Mouse (Mus musculus) liver, postnatal 0 days (tissue): ENCODE measurements around the gene Rem1. TPM values are rescaled to one million over a fixed set of nuclear protein-coding genes. Genes with fewer than 3 reads are reported as not detected.

Experiments used
- ATAC-seq: fragments of 200-750 bp; cut with Nextera tagmentation; 2 replicates; pipeline ENCODE4 v1.8.0; 2017; ENCODE audit warnings: mild to moderate bottlenecking, moderate library complexity
- DNase-seq: peaks from one replicate; pipeline ENCODE4 v3.0.0-alpha.2; 2016
- H3K27ac ChIP-seq: fragments of 300-500 bp; sonication (generic); 2 replicates; pipeline ENCODE4 v1.5.1; 2014; ENCODE audit warnings: antibody characterized with exemption, moderate library complexity, mild to moderate bottlenecking, low read depth
- H3K27me3 ChIP-seq: fragments of 300-500 bp; sonication (generic); 2 replicates; pipeline ENCODE4 v1.6.1; 2014; ENCODE audit warnings: low read length, control low read depth, mixed read lengths; ENCODE audit not compliant: insufficient read depth
- H3K36me3 ChIP-seq: fragments of 300-500 bp; sonication (generic); replicated peaks from 2 replicates; pipeline ENCODE4 v1.6.1; 2014; ENCODE audit warnings: mild to moderate bottlenecking, control low read depth, low read length, moderate library complexity, mixed read lengths; ENCODE audit not compliant: insufficient read depth
- H3K4me1 ChIP-seq: fragments of 300-500 bp; sonication (generic); 2 replicates; pipeline ENCODE4 v1.6.1; 2014; ENCODE audit warnings: antibody characterized with exemption, mild to moderate bottlenecking, control low read depth; ENCODE audit not compliant: insufficient read depth
- H3K4me2 ChIP-seq: fragments of 300-500 bp; sonication (generic); 2 replicates; pipeline ENCODE4 v1.6.1; 2014; ENCODE audit warnings: low read depth, mild to moderate bottlenecking, low read length, moderate library complexity, mixed read lengths
- H3K4me3 ChIP-seq: fragments of 300-500 bp; sonication (generic); 2 replicates; pipeline ENCODE4 v1.5.1; 2014; ENCODE audit warnings: low read depth, low read length
- H3K9ac ChIP-seq: fragments of 300-500 bp; sonication (generic); replicated peaks from 2 replicates; pipeline ENCODE4 v1.6.1; 2014; ENCODE audit warnings: mild to moderate bottlenecking, moderate library complexity
- H3K9me3 ChIP-seq: fragments of 300-500 bp; sonication (generic); 2 replicates; pipeline ENCODE4 v1.6.1; 2016; ENCODE audit warnings: mild to moderate bottlenecking, control low read depth, low read length, mixed read lengths
- CTCF ChIP-seq: sonication (generic); IDR thresholded peaks from 2 replicates; pipeline ENCODE4 v1.5.1; 2016; ENCODE audit warnings: antibody characterized with exemption, low read depth
- EP300 ChIP-seq: IDR thresholded peaks from 2 replicates; pipeline ENCODE4 v1.6.1; 2016; ENCODE audit warnings: antibody characterized with exemption, low read depth, mild to moderate bottlenecking
- WGBS: fragments of 180-500 bp; shearing (Covaris S2); extraction: QIAGEN DNeasy Blood & Tissue Kit; methylation state at CpG from one replicate; pipeline ENCODE4 v1.1.7; 2014; ENCODE audit not compliant: insufficient replicate concordance; 5-methylcytosine and 5-hydroxymethylcytosine counted together
- polyA plus RNA-seq: library from polyadenylated mRNA; unstranded; fragments of >200 nt; fragmentation: Nextera tagmentation; extraction: Ambion mirVana; gene quantifications from 2 replicates; pipeline ENCODE4 v1.2.1, GENCODE M21; 2015

Gene Rem1
- 0.81 and 1.6 TPM in 2 replicates for polyA plus RNA-seq

GRCm38 (mm10) chr2:152626774-152627591 lies at the start of gene Rem1:
Gene Rem1, plus strand, starts transcription at chr2:152626951.
- WGBS: 2% methylated on average over 52 of the region's 59 CpGs
- Histone ChIP-seq H3K4me3 (peak within 1 kb of the TSS; percentile 24), H3K27me3 (peaks cover 38% of the 10 kb centered on the region), H3K4me1 (peaks cover 6% of the 10 kb centered on the region; the same call in 1 of the 2 replicates), H3K36me3 (no peaks in the 10 kb centered on the region), H3K9me3 (no peaks in the 10 kb centered on the region), H3K9ac (no peak within 1 kb of the TSS), H3K27ac (no peak within 1 kb of the TSS), H3K4me2 (peak within 1 kb of the TSS; percentile 65)
- DNase-seq (no peak), ATAC-seq (no peak)
- TF ChIP-seq CTCF (no peak), EP300 (no peak)

GRCm38 (mm10) chr2:152580107-152580506 lies 46.6 kb upstream of the Rem1 start, which contains the start of gene Defb19:
Gene Defb19, minus strand, starts transcription at chr2:152580312.
- TF ChIP-seq CTCF (no peak), EP300 (no peak)
- H3K4me1 ChIP-seq: no peaks in the 10 kb centered on the region

GRCm38 (mm10) chr2:152580612-152581011 lies 46.1 kb upstream of the Rem1 start:
- DNase-seq (no peak), ATAC-seq (no peak)
- H3K9ac ChIP-seq: no peak overlapping the region
- no peaks in the 10 kb centered on the region for H3K4me1 ChIP-seq
- H3K4me2 ChIP-seq: no peak overlapping the region
- no peaks in the 10 kb centered on the region for H3K36me3 ChIP-seq
- 76% methylated on average over 11 of the region's 11 CpGs for WGBS
- TF ChIP-seq EP300 (no peak), CTCF (no peak)
- no peaks in the 10 kb centered on the region for H3K27me3 ChIP-seq
- H3K27ac ChIP-seq: no peak overlapping the region
- H3K4me3 ChIP-seq: no peak overlapping the region
- H3K9me3 ChIP-seq: no peaks in the 10 kb centered on the region

More at GRCm38 (mm10) chr2:152580107-152580506, 46.6 kb upstream of the Rem1 start, which contains the start of gene Defb19:
- Histone ChIP-seq H3K4me2 (no peak within 1 kb of the TSS), H3K27ac (no peak within 1 kb of the TSS), H3K4me3 (no peak within 1 kb of the TSS), H3K9ac (no peak within 1 kb of the TSS), H3K9me3 (no peaks in the 10 kb centered on the region), H3K36me3 (no peaks in the 10 kb centered on the region), H3K27me3 (no peaks in the 10 kb centered on the region)
- ATAC-seq: no peak
- WGBS: 63% methylated on average over 7 of the region's 7 CpGs
- no peak for DNase-seq

- WGBS: 60% methylated on average over 4 of the region's 4 CpGs
- no peak overlapping the region for H3K9ac ChIP-seq
Observed at GRCm38 (mm10) chr2:152586926-152587560, 39.7 kb upstream of the Rem1 start.

GRCm38 (mm10) chr2:152588450-152588849 lies 38.3 kb upstream of the Rem1 start:
- TF ChIP-seq EP300 (no peak), CTCF (no peak)
- 40% methylated on average over 2 of the region's 2 CpGs for WGBS
- no peaks in the 10 kb centered on the region for H3K9me3 ChIP-seq

More at GRCm38 (mm10) chr2:152586926-152587560, 39.7 kb upstream of the Rem1 start:
- TF ChIP-seq CTCF: peak; percentile 53
- TF ChIP-seq EP300: no peak
- no peaks in the 10 kb centered on the region for H3K9me3 ChIP-seq
- no peak for ATAC-seq
- H3K27ac ChIP-seq: no peak overlapping the region
- no peaks in the 10 kb centered on the region for H3K36me3 ChIP-seq
- H3K4me3 ChIP-seq: no peak overlapping the region
- no peak overlapping the region for H3K4me2 ChIP-seq
- DNase-seq: peak; percentile 21
- no peaks in the 10 kb centered on the region for H3K4me1 ChIP-seq
- no peaks in the 10 kb centered on the region for H3K27me3 ChIP-seq

GRCm38 (mm10) chr2:152589021-152589420 lies 37.7 kb upstream of the Rem1 start:
- 40% methylated on average over 6 of the region's 6 CpGs for WGBS
- ATAC-seq (no peak), DNase-seq (no peak)
- Histone ChIP-seq H3K4me2 (no peak overlapping the region), H3K36me3 (no peaks in the 10 kb centered on the region), H3K4me3 (no peak overlapping the region), H3K4me1 (no peaks in the 10 kb centered on the region), H3K27ac (no peak overlapping the region), H3K9me3 (no peaks in the 10 kb centered on the region), H3K9ac (no peak overlapping the region), H3K27me3 (no peaks in the 10 kb centered on the region)
- no peak for TF ChIP-seq CTCF
- TF ChIP-seq EP300: no peak

More at GRCm38 (mm10) chr2:152588450-152588849, 38.3 kb upstream of the Rem1 start:
- no peaks in the 10 kb centered on the region for H3K4me1 ChIP-seq
- H3K4me2 ChIP-seq: no peak overlapping the region
- no peak overlapping the region for H3K27ac ChIP-seq
- DNase-seq: no peak
- ATAC-seq: no peak
- no peaks in the 10 kb centered on the region for H3K27me3 ChIP-seq
- H3K9ac ChIP-seq: no peak overlapping the region
- no peaks in the 10 kb centered on the region for H3K36me3 ChIP-seq
- H3K4me3 ChIP-seq: no peak overlapping the region
